ENCODE assay signal across 8 mouse cellular contexts in genomic region chr15:86409352-86409751, GRCm38 (mm10).
DNase-seq lines count a peak whose midpoint lies in the region; ATAC-seq and TF ChIP-seq lines count a peak whose summit lies in the region.

No protein-coding gene starts in this region.

- H3K4me2 ChIP-seq in embryonic facial prominence, embryonic 11.5 days (ENCODE audit: low read depth, low read length): no peak overlapping the region

- H3K9me3 ChIP-seq in embryonic facial prominence, embryonic 11.5 days (replicated peaks; ENCODE audit: control insufficient read depth, low read length): no peaks in the 10 kb centered on the region

- no peaks in the 10 kb centered on the region for H3K27me3 ChIP-seq in embryonic facial prominence, embryonic 11.5 days (ENCODE audit: control insufficient read depth, insufficient read depth, low read length)
- no peaks in the 10 kb centered on the region for H3K27me3 ChIP-seq in small intestine, adult 2 months (ENCODE audit: control insufficient read depth, insufficient read depth, low read length)

- 68% methylated on average over 5 of the region's 5 CpGs for WGBS in lung, adult 2 months
- 67% methylated on average over 5 of the region's 5 CpGs for WGBS in embryonic facial prominence, embryonic 11.5 days
- WGBS in small intestine, adult 2 months: 84% methylated on average over 5 of the region's 5 CpGs

- intact Hi-C loops in gastrocnemius, postnatal 14 days (cut with DNase I; ENCODE audit: low total_unique reads): loop anchor here (5.0 kb wide), 2 partner anchors 157 to 928 kb away; no protein-coding TSS in a partner anchor
- intact Hi-C loops in left cerebral cortex, postnatal 14 days (cut with DNase I): loop anchor here (5.0 kb wide), 1 partner anchor 157 kb away; no protein-coding TSS in a partner anchor

- peak; percentile 43 for TF ChIP-seq CTCF in lung, adult 2 months (IDR thresholded peaks at IDR 0.05; ENCODE audit: insufficient read depth, low read length)
- TF ChIP-seq CTCF in small intestine, adult 2 months (IDR thresholded peaks at IDR 0.05; ENCODE audit: extremely low read depth, insufficient read length, insufficient replicate concordance, low read depth, low read length): peak; percentile 20; the same call in 1 of the 2 replicates

- no peak overlapping the region for H3K4me3 ChIP-seq in lung, adult 2 months (replicated peaks; ENCODE audit: extremely low read depth, low read depth, low read length)
- H3K4me3 ChIP-seq in embryonic facial prominence, embryonic 11.5 days (ENCODE audit: low read depth, low read length): no peak overlapping the region
- H3K4me3 ChIP-seq in small intestine, adult 2 months (ENCODE audit: low read depth, low read length): no peak overlapping the region

- no peak overlapping the region for H3K9ac ChIP-seq in embryonic facial prominence, embryonic 11.5 days (replicated peaks; ENCODE audit: low read length)

- DNase-seq in gastrocnemius, postnatal 14 days: peak; percentile 33
- DNase-seq in gastrocnemius, postnatal 10 days: no peak
- no peak for DNase-seq in lung, adult 2 months
- no peak for DNase-seq in lung, adult 18-20 months
- DNase-seq in embryonic facial prominence, embryonic 11.5 days (ENCODE audit: low spot score): peak; percentile 14
- no peak for DNase-seq in left cerebral cortex, postnatal 14 days (ENCODE audit: low spot score in 2 of 2)
- DNase-seq in spleen, postnatal 4 days (ENCODE audit: low spot score in 2 of 2): no peak

- H3K36me3 ChIP-seq in embryonic facial prominence, embryonic 11.5 days (replicated peaks; ENCODE audit: control insufficient read depth, insufficient read depth, low read depth, low read length): no peaks in the 10 kb centered on the region
- H3K36me3 ChIP-seq in small intestine, adult 2 months (ENCODE audit: control insufficient read depth, insufficient read depth, low read length): no peaks in the 10 kb centered on the region

- H3K4me1 ChIP-seq in lung, adult 2 months (ENCODE audit: control insufficient read depth, insufficient read depth, low read length): no peaks in the 10 kb centered on the region
- no peaks in the 10 kb centered on the region for H3K4me1 ChIP-seq in embryonic facial prominence, embryonic 11.5 days (ENCODE audit: control insufficient read depth, insufficient read depth, low read length)
- no peaks in the 10 kb centered on the region for H3K4me1 ChIP-seq in small intestine, adult 2 months (ENCODE audit: control insufficient read depth, insufficient read depth, insufficient read length, low read length)

- no peak for ATAC-seq in embryonic facial prominence, embryonic 11.5 days (replicated peaks; ENCODE audit: insufficient number of reproducible peaks, low FRiP score, low TSS enrichment, low read depth)

- H3K27ac ChIP-seq in embryonic facial prominence, embryonic 11.5 days (replicated peaks; ENCODE audit: low read depth, low read length): no peak overlapping the region
- H3K27ac ChIP-seq in small intestine, adult 2 months (ENCODE audit: insufficient read depth, low read depth, low read length): no peak overlapping the region

- no peak for TF ChIP-seq POLR2A in lung, adult 2 months (IDR thresholded peaks at IDR 0.05; ENCODE audit: borderline replicate concordance, extremely low read depth, low read depth, low read length)
- no peak for TF ChIP-seq POLR2A in small intestine, adult 2 months (IDR thresholded peaks at IDR 0.05; ENCODE audit: low read depth, low read length)

Comparison
In these comparisons a context has a peak if more than half of its experiments do, and no peak if none do; other contexts are left out.
1. DNase-seq: peak in gastrocnemius, postnatal 14 days (single experiment) and embryonic facial prominence, embryonic 11.5 days (single experiment); none in gastrocnemius, postnatal 10 days (single experiment), lung, adult 2 months (single experiment), lung, adult 18-20 months (0 of 2), left cerebral cortex, postnatal 14 days (0 of 2) and spleen, postnatal 4 days (0 of 2).